Mouse (Mus musculus) ES-E14 (cell line): ENCODE measurements at regions not wholly inside any gene's neighbourhood (a gene's known extent, or its start where the extent isn't known, plus 50 kb on each side); places are given as distances from the start of the nearest gene placed in this dataset.

Source experiments
- CHD2 ChIP-seq: IDR thresholded peaks from 2 replicates; pipeline ENCODE4 v1.6.1; 2014; ENCODE audit warnings: mild to moderate bottlenecking, low read depth, low read length, inconsistent platforms
- HCFC1 ChIP-seq: IDR thresholded peaks from 2 replicates; pipeline ENCODE4 v1.6.1; 2012; ENCODE audit warnings: low read length, inconsistent platforms, borderline replicate concordance; ENCODE audit not compliant: insufficient read depth
- MAFK ChIP-seq: IDR thresholded peaks from 2 replicates; pipeline ENCODE4 v1.6.1; 2014; ENCODE audit warnings: mild to moderate bottlenecking, low read depth, low read length, inconsistent platforms; ENCODE audit not compliant: insufficient read depth

GRCm38 (mm10) chr5:83824838-83825466 lies 470.0 kb upstream of the Tecrl start:
- no peak for TF ChIP-seq CHD2
- TF ChIP-seq MAFK = no peak
- no peak for TF ChIP-seq HCFC1
